Mouse (Mus musculus) stomach, embryonic 16.5 days (tissue): Measurements from ENCODE around the gene Cib2. TPM values are rescaled to one million over a fixed set of nuclear protein-coding genes. Genes with fewer than 3 reads are reported as not detected.

Experiments used
- ATAC-seq: fragments of 200-750 bp; cut with Nextera tagmentation; 2 replicates; pipeline ENCODE4 v1.8.0; 2017; ENCODE audit warnings: moderate number of reproducible peaks, moderate TSS enrichment; ENCODE audit not compliant: insufficient read depth, low FRiP score
- H3K27ac ChIP-seq: fragments of 300-500 bp; sonication (generic); 2 replicates; pipeline ENCODE4 v1.5.1; 2014; ENCODE audit warnings: low read length
- H3K27me3 ChIP-seq: fragments of 300-500 bp; sonication (generic); 2 replicates; pipeline ENCODE4 v1.6.1; 2014; ENCODE audit warnings: low read length, control low read depth, mixed read lengths; ENCODE audit not compliant: control insufficient read depth, insufficient read depth
- H3K36me3 ChIP-seq: fragments of 300-500 bp; sonication (generic); 2 replicates; pipeline ENCODE4 v1.6.1; 2014; ENCODE audit warnings: low read length; ENCODE audit not compliant: control insufficient read depth, insufficient read depth
- H3K4me1 ChIP-seq: fragments of 300-500 bp; sonication (generic); 2 replicates; pipeline ENCODE4 v1.6.1; 2014; ENCODE audit warnings: low read length, control low read depth, mixed read lengths; ENCODE audit not compliant: control insufficient read depth, insufficient read depth
- H3K4me2 ChIP-seq: fragments of 300-500 bp; sonication (generic); 2 replicates; pipeline ENCODE4 v1.6.1; 2014; ENCODE audit warnings: low read depth, low read length, mixed read lengths
- H3K4me3 ChIP-seq: fragments of 300-500 bp; sonication (generic); replicated peaks from 2 replicates; pipeline ENCODE4 v1.5.1; 2014; ENCODE audit warnings: mild to moderate bottlenecking, low read length
- H3K9ac ChIP-seq: fragments of 300-500 bp; sonication (generic); 2 replicates; pipeline ENCODE4 v1.6.1; 2014; ENCODE audit warnings: low read length
- H3K9me3 ChIP-seq: fragments of 300-500 bp; sonication (generic); replicated peaks from 2 replicates; pipeline ENCODE4 v1.6.1; 2016; ENCODE audit warnings: low read length, control low read depth; ENCODE audit not compliant: control insufficient read depth
- WGBS: fragments of 180-500 bp; shearing (Covaris S2); extraction: QIAGEN DNeasy Blood & Tissue Kit; methylation state at CpG from one replicate; pipeline ENCODE4 v1.1.7; 2014; 5-methylcytosine and 5-hydroxymethylcytosine counted together
- polyA plus RNA-seq: library from polyadenylated mRNA; unstranded; fragments of >200 nt; fragmentation: Nextera tagmentation; extraction: Ambion mirVana; gene quantifications from 2 replicates; pipeline ENCODE4 v1.2.1, GENCODE M21; 2015

Cib2 gene
- polyA plus RNA-seq, 1 experiment from 2014 or later: 8.5 TPM

DNA sequence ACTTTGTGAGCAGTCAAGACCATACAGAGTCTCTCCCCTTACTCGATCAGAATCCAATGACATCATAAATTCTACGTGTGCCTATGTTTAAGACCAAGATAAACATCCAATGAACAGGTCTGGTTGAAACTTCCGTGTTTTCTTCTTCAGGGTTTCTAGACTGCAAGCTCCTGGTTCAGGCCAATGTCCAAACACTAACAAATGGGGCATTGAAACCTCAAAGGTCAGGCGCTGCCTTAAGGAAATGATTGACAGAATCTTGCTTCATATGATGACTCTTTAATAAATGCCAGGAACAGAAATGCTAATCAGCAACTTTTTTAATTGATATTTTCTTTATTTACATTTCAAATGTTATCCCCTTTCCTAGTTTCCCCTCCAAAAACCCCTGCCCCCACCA, 39.7 kb downstream of the Cib2 start:
- 62% methylated on average over 4 of the region's 4 CpGs for WGBS
- no peaks in the 10 kb centered on the region for H3K27me3 ChIP-seq
- no peak for ATAC-seq
- H3K4me1 ChIP-seq: no peaks in the 10 kb centered on the region
- H3K36me3 ChIP-seq: no peaks in the 10 kb centered on the region
- no peak overlapping the region for H3K4me3 ChIP-seq
- no peaks in the 10 kb centered on the region for H3K9me3 ChIP-seq
- no peak overlapping the region for H3K4me2 ChIP-seq
- H3K9ac ChIP-seq: no peak overlapping the region
- no peak overlapping the region for H3K27ac ChIP-seq

GRCm38 (mm10) chr9:54518921-54519320, 41.1 kb downstream of the Cib2 start:
- H3K27ac ChIP-seq: no peak overlapping the region
- H3K36me3 ChIP-seq: no peaks in the 10 kb centered on the region
- no peak overlapping the region for H3K4me3 ChIP-seq
- no peaks in the 10 kb centered on the region for H3K27me3 ChIP-seq
- no peak overlapping the region for H3K4me2 ChIP-seq
- 51% methylated on average over 7 of the region's 7 CpGs for WGBS
- ATAC-seq: no peak
- no peak overlapping the region for H3K9ac ChIP-seq
- H3K9me3 ChIP-seq: no peaks in the 10 kb centered on the region
- H3K4me1 ChIP-seq: no peaks in the 10 kb centered on the region

GRCm38 (mm10) chr9:54515991-54516390, 44.0 kb downstream of the Cib2 start:
- no peaks in the 10 kb centered on the region for H3K27me3 ChIP-seq
- H3K9ac ChIP-seq: no peak overlapping the region
- no peaks in the 10 kb centered on the region for H3K4me1 ChIP-seq
- H3K4me3 ChIP-seq: no peak overlapping the region
- 74% methylated on average over 2 of the region's 2 CpGs for WGBS
- no peak for ATAC-seq
- no peaks in the 10 kb centered on the region for H3K9me3 ChIP-seq
- no peak overlapping the region for H3K27ac ChIP-seq
- H3K36me3 ChIP-seq: no peaks in the 10 kb centered on the region
- H3K4me2 ChIP-seq: no peak overlapping the region

- peak overlapping the region; percentile 99 for H3K4me2 ChIP-seq
- no peaks in the 10 kb centered on the region for H3K36me3 ChIP-seq
- peak overlapping the region; percentile 22 for H3K4me3 ChIP-seq
- 0 out of 2 replicates have a peak, but pooled peaks cover 3% of the 10 kb centered on the region for H3K4me1 ChIP-seq
- no peaks in the 10 kb centered on the region for H3K9me3 ChIP-seq
- no peak overlapping the region for H3K27ac ChIP-seq
- no peak for ATAC-seq
- WGBS: 8% methylated on average over 12 of the region's 12 CpGs
- H3K9ac ChIP-seq: peak overlapping the region; percentile 32; the same call in 1 of the 2 replicates
- 0 out of 2 replicates have a peak, but pooled peaks cover 3% of the 10 kb centered on the region for H3K27me3 ChIP-seq
These were observed 57.1 kb downstream of the Cib2 start for GRCm38 (mm10) chr9:54502873-54503272.

GRCm38 (mm10) chr9:54502111-54502495, 57.9 kb downstream of the Cib2 start:
- 5% methylated on average over 13 of the region's 13 CpGs for WGBS
- peak; percentile 4; the same call in 1 of the 2 replicates for ATAC-seq
- H3K27me3 ChIP-seq: 0 out of 2 replicates have a peak, but pooled peaks cover 3% of the 10 kb centered on the region
- peak overlapping the region; percentile 99 for H3K4me2 ChIP-seq
- H3K27ac ChIP-seq: no peak overlapping the region
- no peaks in the 10 kb centered on the region for H3K36me3 ChIP-seq
- H3K9me3 ChIP-seq: no peaks in the 10 kb centered on the region
- peak overlapping the region; percentile 73 for H3K4me3 ChIP-seq
- H3K4me1 ChIP-seq: 0 out of 2 replicates have a peak, but pooled peaks cover 3% of the 10 kb centered on the region
- peak overlapping the region; percentile 81 for H3K9ac ChIP-seq

DNA sequence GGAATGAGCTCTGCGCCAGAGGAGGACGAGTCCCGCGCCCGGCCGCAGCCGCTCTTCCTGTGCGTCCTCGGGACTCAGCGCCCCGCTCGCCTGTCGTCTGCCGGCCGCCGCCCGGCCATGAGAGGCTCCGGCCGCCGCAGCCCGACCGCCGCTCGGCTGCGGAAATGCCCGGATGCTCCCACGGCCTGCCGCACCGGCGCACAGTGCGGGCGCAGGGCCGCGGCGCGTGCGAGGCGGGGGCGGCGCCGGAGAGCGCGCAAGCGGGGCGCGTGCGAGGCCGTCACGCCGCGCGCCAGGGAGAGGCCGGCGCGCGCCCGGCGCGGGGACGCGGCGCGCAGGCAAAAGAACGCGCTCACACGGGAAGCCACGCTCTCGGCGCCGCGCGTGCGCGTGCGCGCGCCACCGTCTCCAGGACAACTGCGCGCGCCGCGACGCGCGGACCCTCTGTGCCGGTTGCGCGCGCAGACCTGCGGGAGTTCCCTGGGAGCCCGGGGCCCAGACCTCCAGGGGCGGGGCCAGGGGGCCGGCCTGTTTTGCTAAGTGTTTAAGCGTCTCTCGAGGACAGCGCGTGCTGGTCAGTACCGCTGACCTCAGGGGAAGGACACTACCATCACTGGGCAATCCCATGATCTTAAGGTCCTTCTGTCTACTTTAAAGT, 58.4 kb downstream of the Cib2 start, which contains the start of gene Dmxl2:
Gene Dmxl2, minus strand, starts transcription at position 174 of the 658 bp plus-strand sequence.
- WGBS: under 1% methylated on average over 87 of the region's 99 CpGs
- Histone ChIP-seq H3K9ac (peak within 1 kb of the TSS; percentile 81), H3K27me3 (0 out of 2 replicates have a peak, but pooled peaks cover 3% of the 10 kb centered on the region), H3K27ac (no peak within 1 kb of the TSS; the same call in 1 of the 2 replicates), H3K9me3 (no peaks in the 10 kb centered on the region), H3K4me2 (peak within 1 kb of the TSS; percentile 99), H3K4me1 (0 out of 2 replicates have a peak, but pooled peaks cover 3% of the 10 kb centered on the region), H3K36me3 (no peaks in the 10 kb centered on the region), H3K4me3 (peak within 1 kb of the TSS; percentile 73)
- ATAC-seq: peak; percentile 92

DNA sequence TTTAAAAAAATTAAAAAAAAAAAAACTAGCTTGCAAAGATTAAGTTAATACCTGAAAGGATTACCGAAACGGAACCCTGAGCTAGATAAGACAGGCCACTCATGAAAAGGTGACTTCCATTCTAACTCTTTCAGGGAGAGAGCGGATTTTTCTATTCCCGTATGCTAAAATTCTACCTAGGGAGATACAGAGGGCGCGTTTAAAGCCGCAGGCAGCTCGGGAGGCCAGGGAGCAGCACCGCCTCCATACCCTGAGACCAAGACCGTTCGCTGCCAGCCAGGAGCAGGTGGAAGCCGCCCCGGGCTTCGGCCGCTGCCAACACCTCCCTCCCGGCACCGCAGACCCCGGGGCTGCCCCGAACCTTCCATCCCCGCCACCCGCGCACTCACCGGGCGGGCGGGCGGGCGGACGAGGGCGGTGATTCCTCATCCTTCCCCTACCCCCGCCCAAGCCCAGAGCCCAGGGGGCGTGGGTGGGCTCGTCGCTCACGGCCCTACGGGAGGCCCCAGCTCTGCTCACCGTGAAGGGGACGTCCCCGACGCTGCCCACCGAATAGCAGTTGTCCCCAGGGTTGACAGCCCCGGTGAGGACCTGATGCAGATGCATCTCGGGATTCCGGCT, 59.1 kb downstream of the Cib2 start:
- Histone ChIP-seq H3K27ac (no peak overlapping the region; the same call in 1 of the 2 replicates), H3K9ac (peak overlapping the region; percentile 81), H3K36me3 (no peaks in the 10 kb centered on the region), H3K27me3 (0 out of 2 replicates have a peak, but pooled peaks cover 3% of the 10 kb centered on the region), H3K9me3 (no peaks in the 10 kb centered on the region), H3K4me2 (peak overlapping the region; percentile 99), H3K4me3 (peak overlapping the region; percentile 73), H3K4me1 (0 out of 2 replicates have a peak, but pooled peaks cover 3% of the 10 kb centered on the region)
- WGBS: under 1% methylated on average over 43 of the region's 43 CpGs
- ATAC-seq: peak; percentile 39; the same call in 1 of the 2 replicates

GRCm38 (mm10) chr9:54499791-54500190, 60.2 kb downstream of the Cib2 start:
- no peaks in the 10 kb centered on the region for H3K36me3 ChIP-seq
- no peak overlapping the region for H3K4me2 ChIP-seq
- WGBS: 79% methylated on average over 3 of the region's 3 CpGs
- no peak overlapping the region for H3K27ac ChIP-seq
- ATAC-seq: no peak
- no peak overlapping the region for H3K9ac ChIP-seq
- H3K9me3 ChIP-seq: no peaks in the 10 kb centered on the region
- 0 out of 2 replicates have a peak, but pooled peaks cover 3% of the 10 kb centered on the region for H3K4me1 ChIP-seq
- H3K4me3 ChIP-seq: no peak overlapping the region
- H3K27me3 ChIP-seq: 0 out of 2 replicates have a peak, but pooled peaks cover 3% of the 10 kb centered on the region

GRCm38 (mm10) chr9:54499291-54499690, 60.7 kb downstream of the Cib2 start:
- 0 out of 2 replicates have a peak, but pooled peaks cover 3% of the 10 kb centered on the region for H3K27me3 ChIP-seq
- no peak overlapping the region for H3K9ac ChIP-seq
- no peak overlapping the region for H3K4me2 ChIP-seq
- 0 out of 2 replicates have a peak, but pooled peaks cover 3% of the 10 kb centered on the region for H3K4me1 ChIP-seq
- no peak for ATAC-seq
- H3K4me3 ChIP-seq: no peak overlapping the region
- no peaks in the 10 kb centered on the region for H3K9me3 ChIP-seq
- no peak overlapping the region for H3K27ac ChIP-seq
- WGBS: 81% methylated on average over 6 of the region's 6 CpGs
- H3K36me3 ChIP-seq: no peaks in the 10 kb centered on the region
